Mouse (Mus musculus) testis, adult 2 months (tissue): ENCODE results near the gene Hoxa6. TPM values are rescaled to one million over a fixed set of nuclear protein-coding genes. Genes with fewer than 3 reads are reported as not detected.

ENCODE experiments used
- H3K27ac ChIP-seq: fragments of 200-500 bp; 2 replicates; pipeline ENCODE4 v1.5.1; 2012; ENCODE audit warnings: low read depth, low read length; ENCODE audit not compliant: control insufficient read depth, insufficient read depth
- H3K27me3 ChIP-seq: fragments of 200-500 bp; 2 replicates; pipeline ENCODE4 v1.6.1; 2012; ENCODE audit warnings: mild to moderate bottlenecking, low read length, moderate library complexity; ENCODE audit not compliant: control insufficient read depth, insufficient read depth
- H3K36me3 ChIP-seq: fragments of 200-500 bp; 2 replicates; pipeline ENCODE4 v1.6.1; 2012; ENCODE audit warnings: mild to moderate bottlenecking, low read length; ENCODE audit not compliant: control insufficient read depth, insufficient read depth
- H3K4me1 ChIP-seq: fragments of 200-500 bp; 2 replicates; pipeline ENCODE4 v1.6.1; 2012; ENCODE audit warnings: low read length; ENCODE audit not compliant: control insufficient read depth, insufficient read depth
- H3K4me3 ChIP-seq: fragments of 200-500 bp; 2 replicates; pipeline ENCODE4 v1.5.1; 2012; ENCODE audit warnings: low read depth, mild to moderate bottlenecking, low read length, moderate library complexity, mixed read lengths; ENCODE audit not compliant: control insufficient read depth
- CTCF ChIP-seq: fragments of 200-500 bp; IDR thresholded peaks from 2 replicates; pipeline ENCODE4 v1.5.1; 2012; ENCODE audit warnings: low read depth, mild to moderate bottlenecking, inconsistent platforms, low read length, moderate library complexity; ENCODE audit not compliant: control insufficient read depth, insufficient read depth, insufficient replicate concordance
- POLR2A ChIP-seq: fragments of 200-500 bp; IDR thresholded peaks from 2 replicates; pipeline ENCODE4 v1.6.1; 2012; ENCODE audit warnings: low read depth, mild to moderate bottlenecking, inconsistent platforms, low read length, moderate library complexity; ENCODE audit not compliant: control insufficient read depth
- polyA plus RNA-seq: library from polyadenylated mRNA; depleted of rRNA; stranded (reverse); fragments of >200 nt; gene quantifications from 2 replicates; pipeline ENCODE4 v1.2.3, GENCODE M21; 2012; rRNA removed

Hoxa6 gene
- polyA plus RNA-seq = 0.21 TPM in 1 of 2 replicates, not detected in the other

DNA sequence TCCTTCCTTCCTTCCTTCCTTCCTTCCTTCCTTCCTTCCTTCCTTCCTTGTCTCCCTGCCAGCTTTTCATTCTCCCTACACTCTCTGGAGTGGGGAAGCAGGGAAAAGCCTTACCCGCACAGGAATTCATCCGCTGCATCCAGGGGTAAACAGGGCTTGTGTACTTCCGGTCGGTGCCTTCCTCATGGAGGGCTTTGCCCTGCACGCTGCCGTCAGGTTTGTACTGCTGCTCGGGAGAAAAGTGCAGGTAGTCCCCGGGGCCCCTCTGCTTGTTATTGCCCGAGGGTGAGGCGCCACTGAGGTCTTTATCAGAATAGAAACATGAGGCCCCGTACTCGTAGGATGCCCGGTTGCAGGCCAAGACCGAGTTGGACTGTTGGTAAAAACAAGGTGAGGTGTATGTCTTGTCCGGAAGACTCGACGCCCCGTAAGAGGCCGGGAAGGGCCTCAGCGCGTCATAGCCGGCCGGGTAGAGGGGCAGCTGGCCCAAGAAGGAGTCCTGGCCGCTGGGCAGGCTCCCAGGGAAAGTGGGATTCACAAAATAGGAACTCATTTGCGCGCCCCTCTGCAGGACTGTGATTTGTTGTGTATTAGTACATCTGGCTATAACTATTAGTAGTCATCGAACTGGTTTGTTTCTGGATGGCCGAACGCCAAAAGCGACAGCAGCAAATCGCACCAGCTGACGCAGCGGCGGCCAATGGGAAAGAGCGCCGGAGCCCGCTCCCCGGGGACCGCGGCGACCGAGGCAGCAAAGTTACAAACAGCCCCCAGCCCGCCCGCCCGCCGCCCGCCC lies at the start of gene Hoxa6:
Gene Hoxa6, minus strand, starts transcription at position 651 of the 796 bp plus-strand sequence.
- Histone ChIP-seq H3K4me1 (peaks cover 27% of the 10 kb centered on the region), H3K27ac (no peak within 1 kb of the TSS), H3K27me3 (peaks cover 18% of the 10 kb centered on the region), H3K4me3 (no peak within 1 kb of the TSS), H3K36me3 (no peaks in the 10 kb centered on the region)
- no peak for TF ChIP-seq CTCF
- no peak for TF ChIP-seq POLR2A

DNA sequence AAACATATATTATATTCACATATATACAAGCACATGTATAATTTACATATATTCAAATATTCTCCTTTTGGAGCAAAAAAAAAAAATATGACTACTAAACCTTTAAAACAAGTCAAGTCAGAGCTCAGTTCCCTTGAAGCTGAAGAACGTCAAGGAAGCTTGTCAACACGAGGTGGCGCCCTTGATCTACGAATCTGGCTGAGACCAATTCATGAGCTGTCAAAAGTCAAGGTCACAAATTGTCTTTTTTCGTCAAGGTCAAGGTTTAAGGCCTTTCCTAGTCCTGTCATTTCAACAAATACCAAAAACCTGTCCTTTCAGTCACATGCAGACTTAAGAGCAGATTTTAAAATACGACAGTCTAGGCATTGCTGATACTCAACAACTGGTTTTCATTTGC lies 48.4 kb upstream of the Hoxa6 start:
- H3K4me3 ChIP-seq = no peak overlapping the region
- no peak overlapping the region for H3K27ac ChIP-seq
- H3K36me3 ChIP-seq = no peaks in the 10 kb centered on the region
- TF ChIP-seq CTCF (peak; percentile 18; the same call in 1 of the 2 replicates), POLR2A (no peak)
- H3K4me1 ChIP-seq = peaks cover 18% of the 10 kb centered on the region
- peaks cover 14% of the 10 kb centered on the region for H3K27me3 ChIP-seq

DNA sequence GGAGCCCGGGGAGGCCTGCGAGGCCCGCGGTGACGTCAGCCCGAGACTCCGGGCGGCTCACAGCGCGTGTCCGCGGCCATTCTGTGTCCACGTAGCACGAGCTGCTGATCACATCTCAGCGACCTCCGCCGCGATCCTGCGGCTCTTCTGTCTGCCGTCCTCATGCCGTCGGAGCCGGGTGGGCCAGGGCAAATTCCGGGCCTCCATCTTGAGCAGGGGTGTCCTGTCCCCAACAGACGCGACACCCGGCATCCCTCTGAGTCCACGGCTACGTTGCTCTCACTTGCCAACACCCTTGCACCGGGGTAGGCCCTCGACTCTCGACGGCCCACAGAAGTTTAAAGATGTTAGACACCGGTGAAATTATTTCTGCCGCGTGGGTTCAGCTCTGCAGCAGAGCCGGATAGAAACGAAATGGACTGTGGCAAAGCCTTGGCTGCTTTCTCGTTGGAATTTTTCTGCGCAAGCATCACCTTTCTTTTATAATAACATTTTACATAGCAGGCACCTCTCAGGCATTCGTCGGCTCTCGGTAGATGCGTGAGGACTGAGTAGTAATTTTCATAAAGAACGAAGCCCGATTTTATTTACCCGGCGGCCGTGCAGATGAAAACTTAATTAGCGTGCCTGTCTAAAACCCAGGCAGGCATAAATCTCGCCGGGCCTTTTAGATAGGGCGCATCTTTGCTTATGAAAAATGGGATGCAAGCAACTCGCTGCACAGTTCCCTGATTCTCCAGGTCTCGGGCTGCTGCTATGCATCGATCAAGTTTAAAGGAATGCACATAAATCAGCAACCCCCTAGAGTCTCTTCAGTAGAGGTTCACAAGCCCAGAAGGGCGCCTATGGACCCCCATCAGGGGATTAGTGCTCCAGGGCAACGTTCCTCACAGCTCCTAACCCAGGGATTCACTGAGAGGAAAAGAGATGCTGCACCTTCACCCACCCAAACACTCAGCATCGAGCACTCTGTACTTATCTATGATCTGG lies 45.3 kb upstream of the Hoxa6 start:
- H3K36me3 ChIP-seq = no peaks in the 10 kb centered on the region
- peaks cover 11% of the 10 kb centered on the region for H3K4me1 ChIP-seq
- TF ChIP-seq POLR2A (no peak), CTCF (no peak)
- H3K27ac ChIP-seq = no peak overlapping the region
- peak overlapping the region; percentile 53 for H3K4me3 ChIP-seq
- peaks cover 13% of the 10 kb centered on the region for H3K27me3 ChIP-seq

DNA sequence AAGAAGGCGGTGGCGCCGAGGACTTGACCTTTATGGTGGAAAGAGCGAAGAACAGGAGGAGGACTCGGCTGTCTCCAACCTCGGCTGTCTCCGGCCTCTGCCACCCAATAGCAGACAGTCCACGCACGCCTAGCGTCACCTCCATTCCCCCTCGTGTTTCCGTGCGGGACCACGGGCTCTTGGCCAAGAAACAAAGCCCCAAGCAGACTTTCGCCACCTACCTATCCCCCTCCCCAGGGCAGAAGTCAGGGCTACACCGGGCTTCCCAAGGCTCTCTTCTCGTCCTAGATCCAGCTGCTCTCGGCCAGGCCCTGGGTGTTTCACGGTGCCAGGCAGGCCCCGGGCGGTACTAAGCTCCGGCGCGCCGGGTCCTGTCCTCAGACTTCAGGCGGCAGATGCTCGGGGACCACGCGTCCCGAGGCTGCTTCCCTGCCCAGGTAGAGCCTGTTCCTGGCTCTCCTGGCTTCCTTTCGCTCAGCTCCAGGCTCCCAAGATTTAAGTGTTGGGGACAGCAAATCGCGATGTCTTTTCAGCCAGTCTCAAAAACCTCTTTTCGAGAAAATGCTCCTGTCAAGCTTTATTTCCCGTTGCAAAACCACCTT lies 44.4 kb upstream of the Hoxa6 start:
- Histone ChIP-seq H3K4me3 (no peak overlapping the region), H3K4me1 (peaks cover 13% of the 10 kb centered on the region), H3K36me3 (no peaks in the 10 kb centered on the region), H3K27ac (no peak overlapping the region), H3K27me3 (peaks cover 16% of the 10 kb centered on the region)
- TF ChIP-seq CTCF (no peak), POLR2A (no peak)

DNA sequence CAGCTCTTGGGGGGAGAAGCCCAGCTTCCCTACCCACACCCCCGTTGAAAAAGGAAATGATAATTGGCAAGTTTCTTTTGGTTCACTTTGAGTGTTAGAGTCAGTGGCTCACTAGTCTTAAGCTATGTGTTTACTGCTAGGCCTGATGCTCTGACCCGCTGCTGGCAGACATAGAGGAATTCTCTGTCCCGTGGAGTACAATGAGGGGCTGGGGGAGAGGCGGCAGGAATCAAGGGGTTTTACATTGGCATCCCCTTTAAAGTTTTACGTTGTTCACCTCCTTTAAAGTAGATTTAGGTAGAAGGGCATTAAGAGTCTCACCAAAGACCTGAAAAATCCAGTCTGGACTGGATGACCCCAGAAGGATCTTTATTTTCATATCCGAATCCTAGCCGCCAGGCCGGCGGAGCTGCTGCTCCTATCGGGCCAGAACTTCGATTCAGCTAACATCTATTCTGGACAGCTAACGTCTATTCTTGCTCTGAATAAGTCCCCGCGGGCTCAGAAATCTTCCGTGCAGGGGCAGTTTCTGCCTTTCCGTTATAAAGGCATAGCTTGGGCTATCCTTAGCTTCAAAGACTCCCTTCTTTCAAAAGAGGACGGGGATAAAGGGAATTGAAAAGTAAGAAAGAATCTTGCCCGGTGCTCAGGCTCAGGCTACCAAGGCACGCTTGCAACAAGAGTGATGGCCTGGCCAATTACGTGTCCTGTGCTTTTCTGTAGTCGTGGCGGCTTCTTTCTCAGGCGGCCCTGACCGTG lies 43.7 kb upstream of the Hoxa6 start:
- Histone ChIP-seq H3K4me1 (peaks cover 13% of the 10 kb centered on the region), H3K36me3 (no peaks in the 10 kb centered on the region), H3K27me3 (peaks cover 19% of the 10 kb centered on the region), H3K27ac (no peak overlapping the region), H3K4me3 (no peak overlapping the region)
- TF ChIP-seq CTCF = no peak
- no peak for TF ChIP-seq POLR2A

DNA sequence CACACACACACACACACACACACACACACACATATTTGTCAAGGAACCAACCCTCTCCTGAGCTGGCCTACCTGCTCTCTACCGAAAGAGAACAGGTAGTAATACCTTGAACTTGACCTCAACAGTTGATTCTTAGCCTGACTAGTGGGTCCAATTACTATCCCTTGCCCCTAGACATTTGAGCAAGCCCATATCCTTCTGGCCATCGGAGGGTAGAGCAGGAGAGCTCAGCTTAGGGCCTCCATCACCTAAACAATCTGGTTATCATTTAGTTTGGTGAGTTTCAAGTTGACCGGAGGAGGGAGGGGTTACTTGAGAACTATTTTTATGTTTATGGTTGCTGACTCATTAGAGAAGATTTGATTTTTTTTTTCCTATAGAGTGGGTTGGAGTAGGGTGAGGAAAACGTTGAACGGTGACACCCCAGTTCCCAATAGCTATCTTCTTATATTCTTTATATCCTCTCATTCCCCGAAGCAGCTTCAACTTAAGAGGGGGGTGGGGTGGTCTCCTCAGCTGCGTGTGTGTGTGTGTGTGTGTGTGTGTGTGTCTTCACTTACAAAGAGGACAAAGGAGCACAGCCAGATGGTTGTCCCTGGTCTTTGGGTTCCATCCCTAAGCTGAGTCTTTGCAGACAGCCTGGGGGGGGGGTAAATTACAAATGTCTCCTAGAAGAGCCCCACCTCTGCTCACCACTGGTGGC lies 42.8 kb upstream of the Hoxa6 start:
- H3K36me3 ChIP-seq = no peaks in the 10 kb centered on the region
- TF ChIP-seq POLR2A (no peak), CTCF (no peak)
- H3K27me3 ChIP-seq = peaks cover 20% of the 10 kb centered on the region
- no peak overlapping the region for H3K4me3 ChIP-seq
- peaks cover 14% of the 10 kb centered on the region for H3K4me1 ChIP-seq
- H3K27ac ChIP-seq = no peak overlapping the region
